Mouse (Mus musculus): ENCODE measurements around the gene 9430015G10Rik. TPM values are rescaled to one million over a fixed set of nuclear protein-coding genes. Genes with fewer than 3 reads are reported as not detected.

9430015G10Rik gene
- total RNA-seq, 2 experiments from 2014 or later: 23.8 to 26.6 TPM

DNA sequence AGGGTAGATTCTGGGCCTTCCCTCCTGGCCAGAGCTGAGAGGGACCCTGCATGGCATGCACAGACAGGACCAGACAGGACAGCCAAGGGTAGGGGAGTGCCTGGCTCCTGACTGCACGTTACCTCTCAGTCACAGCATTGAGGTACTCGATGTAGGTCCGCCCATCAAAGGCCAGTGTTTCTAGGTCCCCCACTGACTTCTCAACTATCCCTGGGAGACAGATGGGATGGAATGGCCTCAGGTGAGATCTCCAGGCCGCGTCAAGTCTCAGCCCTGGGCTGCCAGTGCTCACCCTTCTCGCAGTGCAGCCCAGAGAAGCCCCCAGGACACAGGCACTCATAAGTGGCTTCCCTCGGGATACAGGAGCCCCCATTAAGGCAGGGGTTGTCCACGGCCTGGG lies 58.8 kb downstream of the 9430015G10Rik start:
- peak in 1 of 2 experiments; percentile 0 for DNase-seq (ENCODE audit: low spot score in 2 of 2)

DNA sequence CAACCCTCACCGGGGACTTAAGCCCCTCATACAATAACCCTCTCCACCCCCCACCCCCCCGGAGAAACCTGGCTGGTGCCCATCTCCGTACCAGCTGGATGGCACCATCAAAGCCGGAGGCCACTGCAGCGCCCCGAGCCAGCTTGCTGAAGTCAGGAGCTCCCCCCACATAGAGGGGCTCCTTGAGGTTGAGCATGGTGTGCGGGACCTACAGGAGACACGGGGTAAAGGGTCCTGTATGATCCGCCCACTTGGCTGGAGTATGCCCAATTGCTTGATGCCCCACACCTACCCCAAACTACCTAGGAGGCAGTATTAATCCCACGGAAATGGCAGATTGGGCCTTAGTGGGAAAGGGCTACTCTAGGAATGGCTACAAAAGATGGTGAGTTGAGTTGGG lies 59.3 kb downstream of the 9430015G10Rik start:
- DNase-seq (ENCODE audit: low spot score in 2 of 2): no peak

DNA sequence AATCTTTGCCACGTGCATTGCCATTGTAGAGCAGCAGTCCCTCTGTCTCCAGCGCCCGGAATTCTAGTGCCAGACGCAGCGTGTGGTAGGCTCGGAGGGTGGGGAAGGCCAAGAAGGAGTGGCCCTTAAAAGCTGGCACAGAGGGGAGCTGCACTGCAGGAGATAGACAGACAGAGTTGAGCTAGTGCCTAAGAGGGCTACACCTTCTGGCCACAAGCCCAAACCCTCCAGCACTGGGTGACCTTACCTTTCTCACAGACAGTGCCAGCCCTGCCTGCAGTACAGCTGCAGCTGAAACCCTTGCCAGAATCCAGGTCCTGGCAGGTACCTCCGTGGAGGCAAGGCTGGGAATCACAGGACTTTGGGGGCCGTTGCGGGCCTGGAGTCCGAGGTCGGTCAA lies 62.0 kb downstream of the 9430015G10Rik start:
- DNase-seq (ENCODE audit: low spot score in 2 of 2): no peak

Other genes with a start within 250 kb of the 9430015G10Rik start
- under 1 TPM; 0.25 to 0.29 TPM for gene Tas1r3, start 246.6 kb upstream of the 9430015G10Rik start, total RNA-seq (2021)
- gene Cptp, start 240.5 kb upstream of the 9430015G10Rik start, total RNA-seq (2021): 10 to 100 TPM; 29.5 to 31.2 TPM
- gene Ints11, start 240.4 kb upstream of the 9430015G10Rik start, total RNA-seq (2021): 10 to 100 TPM; 29.4 to 33.0 TPM
- 10 to 100 TPM; 61.3 to 65.4 TPM for gene Pusl1, start 218.2 kb upstream of the 9430015G10Rik start, total RNA-seq (2021)
- 100 to 1,000 TPM; 143 to 160 TPM for gene Acap3, start 218.2 kb upstream of the 9430015G10Rik start, total RNA-seq (2021)
- 10 to 100 TPM; 75.2 to 78.9 TPM for gene Ube2j2, start 166.2 kb upstream of the 9430015G10Rik start, total RNA-seq (2021)
- gene C1qtnf12, start 147.7 kb upstream of the 9430015G10Rik start, total RNA-seq (2021): 10 to 100 TPM; 15.9 to 21.1 TPM
- gene B3galt6, start 117.3 kb upstream of the 9430015G10Rik start, total RNA-seq (2021): 1 to 10 TPM; 9.0 to 9.7 TPM
- 100 to 1,000 TPM; 154 to 157 TPM for gene Sdf4, start 117.1 kb upstream of the 9430015G10Rik start, total RNA-seq (2021)
- gene Tnfrsf4, start 96.1 kb upstream of the 9430015G10Rik start, total RNA-seq (2021): 1 to 10 TPM; 1.0 to 1.1 TPM
- gene Tnfrsf18, start 83.8 kb upstream of the 9430015G10Rik start, total RNA-seq (2021): not detected
- under 1 TPM in 1 of 2 experiments, not detected in 1; 0.14 TPM for gene Ttll10, start 50.6 kb upstream of the 9430015G10Rik start, total RNA-seq (2021)
- under 1 TPM; 0.55 to 0.65 TPM for gene Rnf223, start 20.5 kb downstream of the 9430015G10Rik start, total RNA-seq (2021)
- gene Agrn, start 87.5 kb downstream of the 9430015G10Rik start, total RNA-seq (2021): 100 to 1,000 TPM; 209 to 213 TPM
- under 1 TPM; 0.55 to 0.76 TPM for gene Isg15, start 90.8 kb downstream of the 9430015G10Rik start, total RNA-seq (2021)
- gene AW011738, start 93.3 kb downstream of the 9430015G10Rik start, total RNA-seq (2021): 1 to 10 TPM; 6.5 to 6.7 TPM
- under 1 TPM; 0.25 to 0.33 TPM for gene Perm1, start 105.9 kb downstream of the 9430015G10Rik start, total RNA-seq (2021)
- gene Plekhn1, start 124.9 kb downstream of the 9430015G10Rik start, total RNA-seq (2021): 10 to 100 TPM; 37.7 to 38.4 TPM
- gene Noc2l, start 126.0 kb downstream of the 9430015G10Rik start, total RNA-seq (2021): 10 to 100 TPM; 60.7 to 61.1 TPM
- 1 to 10 TPM; 2.7 to 5.3 TPM for gene Samd11, start 145.7 kb downstream of the 9430015G10Rik start, total RNA-seq (2021)
- not detected for gene Vmn2r-ps159, start 221.1 kb downstream of the 9430015G10Rik start, total RNA-seq (2021)

Measured in layer of hippocampus, postnatal 14 days (tissue).